Mouse (Mus musculus) C2C12 (cell line): ENCODE measurements around the gene Mical2.
A peak's percentile ranks its signal among the peaks of the same experiment; 100 is the strongest.

ENCODE experiments used
- CTCF ChIP-seq: IDR thresholded peaks from one replicate; pipeline ENCODE4 v1.5.1; 2011; ENCODE audit not compliant: control insufficient read depth, insufficient read depth, insufficient read length
- MAX ChIP-seq: IDR thresholded peaks from one replicate; pipeline ENCODE4 v1.6.1; 2011; ENCODE audit warnings: mild to moderate bottlenecking, control low read depth
- MYOG ChIP-seq: IDR thresholded peaks from one replicate; pipeline ENCODE4 v1.6.1; 2011; ENCODE audit not compliant: control insufficient read depth, insufficient read length; ENCODE audit errors: extremely low read depth

DNA sequence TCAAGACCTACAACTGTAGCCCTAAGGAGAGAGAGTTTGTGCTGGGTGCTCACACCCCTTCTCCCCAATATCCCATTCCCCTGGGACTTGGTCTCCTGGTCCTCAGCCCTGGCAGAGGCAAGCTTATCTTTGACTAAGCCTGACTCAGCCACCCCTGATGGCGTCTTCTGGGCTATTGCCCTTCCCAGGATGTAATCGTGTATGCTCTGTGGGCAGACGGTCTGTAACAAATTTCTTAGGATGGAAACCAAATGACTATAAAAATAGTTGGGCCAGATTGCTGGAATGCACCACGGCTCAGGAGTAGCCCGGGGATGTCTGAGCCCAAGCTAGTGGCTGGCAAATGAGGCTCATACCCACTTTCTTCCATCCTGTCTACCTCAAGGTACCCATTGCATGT is 22.8 kb upstream of the Mical2 start:
- TF ChIP-seq CTCF (no peak), MYOG (no peak), MAX (peak; percentile 68)
